Mouse (Mus musculus) small intestine, adult 2 months (tissue): Measurements from ENCODE around the gene Extl1.

Experiments
- CTCF ChIP-seq: fragments of 200-500 bp; IDR thresholded peaks from 2 replicates; pipeline ENCODE4 v1.5.1; 2012; ENCODE audit warnings: low read depth, mild to moderate bottlenecking, control low read depth, inconsistent platforms, low read length, moderate library complexity, mixed read lengths; ENCODE audit not compliant: insufficient replicate concordance, insufficient read length; ENCODE audit errors: extremely low read depth
- POLR2A ChIP-seq: fragments of 200-500 bp; IDR thresholded peaks from 2 replicates; pipeline ENCODE4 v1.6.1; 2012; ENCODE audit warnings: low read depth, mild to moderate bottlenecking, control low read depth, inconsistent platforms, low read length, moderate library complexity

DNA sequence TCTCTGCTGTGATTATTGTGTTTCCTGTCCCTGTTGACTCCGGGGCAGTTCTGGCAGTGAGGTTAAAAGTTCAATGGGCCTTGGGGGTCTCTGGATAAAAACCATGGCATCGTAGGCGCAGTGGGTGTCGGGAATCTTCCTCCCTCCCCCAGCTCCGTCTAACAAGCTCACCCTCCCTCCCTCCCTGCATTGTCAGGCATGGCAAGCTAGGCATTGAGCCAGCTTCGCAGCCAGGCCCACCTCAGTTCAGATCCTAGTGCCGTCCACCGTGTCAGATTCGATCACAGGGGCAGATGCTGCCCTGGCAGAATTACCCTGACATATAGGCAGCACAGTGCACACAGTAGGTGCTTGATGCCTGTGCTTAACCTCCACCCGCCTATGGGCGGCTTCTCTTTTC, 38.3 kb upstream of the Extl1 start:
- TF ChIP-seq CTCF: no peak
- no peak for TF ChIP-seq POLR2A
